Mouse (Mus musculus) hindbrain, postnatal 0 days (tissue): ENCODE results near the gene Boc. TPM values are rescaled to one million over a fixed set of nuclear protein-coding genes. Genes with fewer than 3 reads are reported as not detected.
A peak's percentile ranks its signal among the peaks of the same experiment; 100 is the strongest.

ENCODE experiments used
- ATAC-seq: fragments of 200-750 bp; cut with Nextera tagmentation; 2 replicates; pipeline ENCODE4 v1.8.0; 2017; ENCODE audit warnings: mild to moderate bottlenecking, moderate TSS enrichment, moderate library complexity
- DNase-seq: peaks from one replicate; pipeline ENCODE4 v3.0.0-alpha.2; 2015; ENCODE audit warnings: low spot score
- H3K27ac ChIP-seq: fragments of 300-500 bp; sonication (generic); 2 replicates; pipeline ENCODE4 v1.5.1; 2014; ENCODE audit warnings: mild to moderate bottlenecking
- H3K27me3 ChIP-seq: fragments of 300-500 bp; sonication (generic); 2 replicates; pipeline ENCODE4 v1.6.1; 2014; ENCODE audit warnings: low read length, mixed read lengths; ENCODE audit not compliant: insufficient read depth
- H3K36me3 ChIP-seq: fragments of 300-500 bp; sonication (generic); 2 replicates; pipeline ENCODE4 v1.6.1; 2014; ENCODE audit warnings: low read length, mixed read lengths; ENCODE audit not compliant: insufficient read depth
- H3K4me1 ChIP-seq: fragments of 300-500 bp; sonication (generic); 2 replicates; pipeline ENCODE4 v1.6.1; 2014; ENCODE audit warnings: antibody characterized with exemption, low read length, mixed read lengths; ENCODE audit not compliant: insufficient read depth
- H3K4me2 ChIP-seq: fragments of 300-500 bp; sonication (generic); 2 replicates; pipeline ENCODE4 v1.6.1; 2014; ENCODE audit warnings: low read depth, mild to moderate bottlenecking, low read length, moderate library complexity, mixed read lengths
- H3K4me3 ChIP-seq: fragments of 300-500 bp; sonication (generic); 2 replicates; pipeline ENCODE4 v1.5.1; 2014; ENCODE audit warnings: low read length
- H3K9ac ChIP-seq: fragments of 300-500 bp; sonication (generic); replicated peaks from 2 replicates; pipeline ENCODE4 v1.6.1; 2014; ENCODE audit warnings: mild to moderate bottlenecking, low read length, moderate library complexity, mixed read lengths
- H3K9me3 ChIP-seq: fragments of 300-500 bp; sonication (generic); 2 replicates; pipeline ENCODE4 v1.6.1; 2016; ENCODE audit warnings: low read length, mixed read lengths
- CTCF ChIP-seq: IDR thresholded peaks from 2 replicates; pipeline ENCODE4 v1.5.1; 2016; ENCODE audit warnings: antibody characterized with exemption, control low read depth, low read depth
- WGBS: fragments of 180-500 bp; shearing (Covaris S2); extraction: QIAGEN DNeasy Blood & Tissue Kit; methylation state at CpG from one replicate; pipeline ENCODE4 v1.1.7; 2014; 5-methylcytosine and 5-hydroxymethylcytosine counted together
- polyA plus RNA-seq: library from polyadenylated mRNA; unstranded; fragments of >200 nt; fragmentation: Nextera tagmentation; extraction: Ambion mirVana; gene quantifications from 2 replicates; pipeline ENCODE4 v1.2.1, GENCODE M21; 2015
- total RNA-seq: library from RNA; depleted of rRNA; stranded (reverse); fragments of >200 nt; gene quantifications from 2 replicates; pipeline ENCODE4 v1.2.3, GENCODE M21; 2014

The Boc gene
- total and polyA plus RNA-seq, 2 experiments from 2014 or later, result 6.8 to 45.5 TPM

GRCm38 (mm10) chr16:44485691-44486090 is 73.0 kb downstream of the Boc start:
- H3K4me1 ChIP-seq, result 0 out of 2 replicates have a peak, but pooled peaks cover 8% of the 10 kb centered on the region
- peaks cover 29% of the 10 kb centered on the region for H3K36me3 ChIP-seq
- TF ChIP-seq CTCF, result no peak
- ATAC-seq (no peak), DNase-seq (no peak)
- WGBS, result 64% methylated on average over 8 of the region's 8 CpGs
- no peak overlapping the region for H3K4me2 ChIP-seq
- no peaks in the 10 kb centered on the region for H3K27me3 ChIP-seq
- no peaks in the 10 kb centered on the region for H3K9me3 ChIP-seq
- no peak overlapping the region for H3K9ac ChIP-seq
- H3K27ac ChIP-seq, result no peak overlapping the region
- H3K4me3 ChIP-seq, result no peak overlapping the region

- Histone ChIP-seq H3K9me3 (no peaks in the 10 kb centered on the region), H3K9ac (no peak overlapping the region), H3K4me1 (0 out of 2 replicates have a peak, but pooled peaks cover 8% of the 10 kb centered on the region), H3K4me3 (no peak overlapping the region), H3K36me3 (peaks cover 22% of the 10 kb centered on the region), H3K27ac (no peak overlapping the region), H3K27me3 (no peaks in the 10 kb centered on the region), H3K4me2 (no peak overlapping the region)
- no peak for DNase-seq
- ATAC-seq, result no peak
- WGBS, result 79% methylated on average over 10 of the region's 10 CpGs
- TF ChIP-seq CTCF, result no peak
Measured at GRCm38 (mm10) chr16:44484831-44485230, 73.9 kb downstream of the Boc start.

GRCm38 (mm10) chr16:44484079-44484478 is 74.6 kb downstream of the Boc start:
- no peak; the same call in 1 of the 2 replicates for ATAC-seq
- no peaks in the 10 kb centered on the region for H3K27me3 ChIP-seq
- 9% methylated on average over 7 of the region's 7 CpGs for WGBS
- no peak overlapping the region for H3K4me3 ChIP-seq
- no peaks in the 10 kb centered on the region for H3K9me3 ChIP-seq
- H3K27ac ChIP-seq, result no peak overlapping the region
- no peak overlapping the region for H3K9ac ChIP-seq
- 0 out of 2 replicates have a peak, but pooled peaks cover 8% of the 10 kb centered on the region for H3K4me1 ChIP-seq
- peak; percentile 98 for TF ChIP-seq CTCF
- peaks cover 16% of the 10 kb centered on the region for H3K36me3 ChIP-seq
- no peak overlapping the region for H3K4me2 ChIP-seq
- peak; percentile 91 for DNase-seq

- ATAC-seq (0 out of 2 replicates have a peak, but pooled peaks have one; percentile 1), DNase-seq (peak; percentile 24)
- H3K4me2 ChIP-seq, result no peak overlapping the region
- peaks cover 6% of the 10 kb centered on the region; the same call in 1 of the 2 replicates for H3K36me3 ChIP-seq
- 37% methylated on average over 28 of the region's 28 CpGs for WGBS
- H3K27me3 ChIP-seq, result no peaks in the 10 kb centered on the region
- no peak overlapping the region for H3K9ac ChIP-seq
- TF ChIP-seq CTCF, result no peak
- H3K4me1 ChIP-seq, result 0 out of 2 replicates have a peak, but pooled peaks cover 7% of the 10 kb centered on the region
- H3K4me3 ChIP-seq, result no peak overlapping the region
- H3K27ac ChIP-seq, result no peak overlapping the region; the same call in 1 of the 2 replicates
- H3K9me3 ChIP-seq, result no peaks in the 10 kb centered on the region
Measured at GRCm38 (mm10) chr16:44481599-44482593, 76.8 kb downstream of the Boc start.

- Histone ChIP-seq H3K4me2 (no peak overlapping the region), H3K36me3 (0 out of 2 replicates have a peak, but pooled peaks cover 3% of the 10 kb centered on the region), H3K9ac (no peak overlapping the region), H3K4me1 (no peaks in the 10 kb centered on the region), H3K27me3 (no peaks in the 10 kb centered on the region), H3K9me3 (no peaks in the 10 kb centered on the region), H3K27ac (no peak overlapping the region), H3K4me3 (no peak overlapping the region)
- ATAC-seq, result peak; percentile 41
- DNase-seq, result peak; percentile 77
- WGBS, result 46% methylated on average over 7 of the region's 7 CpGs
- peak; percentile 65 for TF ChIP-seq CTCF
Measured at GRCm38 (mm10) chr16:44480616-44481015, 78.1 kb downstream of the Boc start.

GRCm38 (mm10) chr16:44479852-44480251 is 78.8 kb downstream of the Boc start:
- Histone ChIP-seq H3K4me1 (no peaks in the 10 kb centered on the region), H3K4me2 (no peak overlapping the region), H3K9ac (no peak overlapping the region), H3K27me3 (no peaks in the 10 kb centered on the region), H3K9me3 (no peaks in the 10 kb centered on the region), H3K4me3 (no peak overlapping the region), H3K27ac (no peak overlapping the region), H3K36me3 (no peaks in the 10 kb centered on the region)
- no peak for TF ChIP-seq CTCF
- 65% methylated on average over 14 of the region's 14 CpGs for WGBS
- DNase-seq, result peak; percentile 69
- 0 out of 2 replicates have a peak, but pooled peaks have one; percentile 27 for ATAC-seq
